Mouse (Mus musculus) common myeloid progenitor, adult 5-6 weeks (primary cell): Measurements from ENCODE around the gene Scin. TPM values are rescaled to one million over a fixed set of nuclear protein-coding genes. Genes with fewer than 3 reads are reported as not detected.

Source experiments
- ATAC-seq: replicated peaks from 2 replicates; pipeline ENCODE4 v1.8.0; 2016; ENCODE audit warnings: low read depth, mild to moderate bottlenecking, moderate TSS enrichment, inconsistent platforms; ENCODE audit not compliant: poor library complexity, severe bottlenecking
- total RNA-seq: library from RNA; stranded (forward); fragments of 200-1000, 187-1606 nt; gene quantifications from 2 replicates; pipeline ENCODE4 v1.2.3, GENCODE M21; 2017

The Scin gene
- total RNA-seq, 1 experiment from 2014 or later, result 14.5 TPM

GRCm38 (mm10) chr12:40113605-40114004 is 20.4 kb downstream of the Scin start:
- ATAC-seq, result no peak

GRCm38 (mm10) chr12:40109227-40109626 is 24.8 kb downstream of the Scin start:
- no peak for ATAC-seq

GRCm38 (mm10) chr12:40108143-40108542 is 25.9 kb downstream of the Scin start:
- peak; percentile 99 for ATAC-seq

- ATAC-seq, result no peak
Observed at GRCm38 (mm10) chr12:40106874-40107273, 27.2 kb downstream of the Scin start.

DNA sequence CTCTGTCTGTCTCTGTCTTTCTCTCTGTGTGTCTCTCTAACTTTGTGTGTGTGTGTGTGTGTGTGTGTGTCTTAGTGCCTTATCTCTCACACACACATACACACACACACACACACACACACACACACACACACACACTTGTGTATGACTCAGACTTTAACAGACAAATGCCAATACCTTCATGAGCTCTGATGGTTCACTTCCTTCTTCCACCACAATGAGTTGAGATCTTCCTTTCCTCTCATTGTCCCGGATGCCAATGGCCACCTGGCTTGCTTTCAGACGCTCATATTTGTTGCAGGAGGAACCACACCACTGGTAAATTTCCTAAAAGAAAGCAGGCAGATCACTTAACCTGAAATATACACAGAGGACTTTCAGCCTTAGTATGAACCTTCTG is 29.3 kb downstream of the Scin start:
- ATAC-seq, result no peak

GRCm38 (mm10) chr12:40102359-40102758 is 31.7 kb downstream of the Scin start:
- ATAC-seq, result peak; percentile 77

- ATAC-seq, result peak; percentile 48
Observed at GRCm38 (mm10) chr12:40099407-40099806, 34.6 kb downstream of the Scin start.

- no peak for ATAC-seq
Observed at GRCm38 (mm10) chr12:40097449-40097848, 36.6 kb downstream of the Scin start.

DNA sequence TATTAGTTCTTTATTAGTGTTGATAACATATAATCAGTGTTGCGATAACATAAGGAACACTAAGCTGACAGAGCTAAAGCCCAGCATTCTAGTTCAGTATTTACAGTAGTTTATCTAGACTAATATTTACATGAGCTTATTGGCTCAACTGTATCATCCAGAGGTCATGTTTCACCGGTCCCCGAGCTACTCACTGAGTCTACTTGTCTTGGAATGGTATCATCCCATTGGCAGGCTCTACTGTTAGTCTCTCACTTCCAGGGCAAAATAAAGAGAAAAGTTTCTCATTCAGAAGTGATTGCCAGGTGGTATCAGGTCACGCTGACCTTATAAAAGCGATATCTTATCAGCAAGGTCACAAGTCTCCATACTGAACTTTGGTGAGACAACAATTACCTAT is 37.0 kb downstream of the Scin start:
- ATAC-seq, result no peak

- ATAC-seq, result no peak
Observed at GRCm38 (mm10) chr12:40096453-40096852, 37.6 kb downstream of the Scin start.

DNA sequence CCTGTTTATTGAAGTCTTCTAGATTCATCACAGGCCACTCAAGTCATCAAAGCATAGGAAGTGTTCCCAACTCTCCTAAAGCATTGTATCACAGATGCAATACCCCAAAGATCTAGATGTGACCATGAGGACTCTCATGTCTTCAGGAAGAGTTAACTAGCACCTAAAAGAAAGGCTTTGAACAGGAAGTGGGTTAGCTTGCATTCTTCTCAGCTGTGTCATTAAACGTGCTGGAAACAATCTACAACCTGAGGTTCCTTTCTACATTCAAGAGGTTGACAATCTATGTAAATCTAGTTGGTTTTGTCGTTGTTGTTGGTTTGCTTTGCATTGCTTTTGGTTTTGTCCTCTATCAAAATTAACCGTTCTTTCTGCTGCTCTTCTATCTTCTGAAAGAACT is 44.0 kb downstream of the Scin start:
- no peak for ATAC-seq

DNA sequence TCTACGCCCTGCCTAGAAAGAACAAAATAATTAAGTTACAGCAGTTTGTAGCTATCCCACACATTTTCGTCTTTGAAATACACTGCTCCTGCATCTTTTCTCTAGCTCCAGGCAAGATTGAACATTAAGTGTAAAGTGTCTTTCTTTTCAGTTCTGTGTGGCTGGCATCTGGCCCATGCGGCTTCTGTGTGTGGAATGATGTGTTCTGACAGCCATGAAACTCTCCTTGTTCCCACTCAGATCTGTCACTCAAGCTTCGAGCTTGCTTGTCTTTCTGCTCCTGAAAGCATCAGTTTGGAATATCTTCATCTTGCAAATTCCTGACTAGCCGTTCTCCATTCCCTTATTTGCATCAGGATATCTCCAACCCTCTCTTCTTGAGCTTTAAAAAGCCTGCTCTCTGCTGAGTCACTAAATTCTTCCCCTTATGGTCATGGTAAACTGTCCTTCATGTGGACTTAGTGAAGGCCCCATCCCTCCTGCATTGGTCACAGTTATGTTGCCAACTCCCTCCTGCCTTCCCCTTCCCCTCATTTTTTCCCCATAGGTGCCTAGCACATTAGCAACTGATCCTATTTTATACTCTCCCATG is 48.2 kb downstream of the Scin start:
- ATAC-seq, result no peak

DNA sequence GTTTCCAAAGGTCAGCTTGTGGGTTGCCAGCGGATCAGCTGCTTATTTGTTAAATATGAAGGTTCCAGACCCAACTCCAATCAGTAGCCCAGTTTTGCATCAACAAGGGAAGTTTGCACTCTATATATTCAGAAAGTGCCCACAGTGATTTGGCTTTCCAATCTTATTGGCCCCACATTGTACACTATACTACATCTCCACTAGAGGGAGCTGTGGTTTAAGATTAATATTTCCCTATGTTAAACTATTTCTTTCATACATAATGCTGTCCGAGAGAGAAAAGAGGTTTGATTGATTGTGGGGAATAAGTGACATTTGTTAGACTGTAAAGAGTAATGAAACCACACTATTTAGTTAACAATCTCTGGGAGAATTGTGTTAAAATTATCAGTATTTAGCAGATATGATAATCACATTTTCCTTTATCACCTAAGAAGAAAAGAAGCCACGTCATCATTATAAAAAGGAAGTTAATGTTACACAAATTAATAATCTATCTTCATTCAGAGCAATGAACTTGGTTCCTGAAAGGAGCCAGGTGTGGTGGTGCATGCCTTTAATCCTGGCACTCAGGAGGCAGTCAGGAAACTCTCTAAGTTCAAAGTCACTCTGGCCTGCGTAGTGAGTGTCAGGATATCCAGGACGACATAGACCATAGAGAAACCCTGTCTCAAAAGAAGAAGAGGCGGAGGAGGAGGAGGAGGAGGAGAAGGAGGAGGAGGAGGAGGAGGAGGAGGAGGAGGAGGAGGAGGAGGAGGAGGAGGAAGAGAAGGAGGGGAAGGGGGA is 51.4 kb downstream of the Scin start:
- peak; percentile 90 for ATAC-seq

- ATAC-seq, result no peak
Observed at GRCm38 (mm10) chr12:40082048-40082447, 52.0 kb downstream of the Scin start.

DNA sequence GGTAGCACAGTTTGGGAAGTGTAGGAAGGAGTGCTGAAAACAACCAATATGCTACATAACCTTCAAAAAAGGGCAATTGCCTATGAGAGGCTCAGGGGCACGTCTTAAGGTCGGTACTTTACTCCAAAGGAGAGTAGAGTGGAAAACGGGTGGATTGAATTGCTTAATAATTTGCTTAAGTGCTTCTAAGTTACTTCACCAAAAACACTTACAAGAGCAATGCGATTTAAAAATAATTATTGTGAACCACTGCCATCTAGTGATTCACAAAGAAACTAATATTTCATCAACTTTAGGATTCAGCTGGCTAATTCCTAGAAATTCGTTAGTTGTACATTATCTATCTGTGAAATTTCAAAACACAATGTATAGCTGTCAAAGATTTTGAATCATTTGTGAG is 60.4 kb downstream of the Scin start:
- 0 out of 2 replicates have a peak, but pooled peaks have one; percentile 25 for ATAC-seq

DNA sequence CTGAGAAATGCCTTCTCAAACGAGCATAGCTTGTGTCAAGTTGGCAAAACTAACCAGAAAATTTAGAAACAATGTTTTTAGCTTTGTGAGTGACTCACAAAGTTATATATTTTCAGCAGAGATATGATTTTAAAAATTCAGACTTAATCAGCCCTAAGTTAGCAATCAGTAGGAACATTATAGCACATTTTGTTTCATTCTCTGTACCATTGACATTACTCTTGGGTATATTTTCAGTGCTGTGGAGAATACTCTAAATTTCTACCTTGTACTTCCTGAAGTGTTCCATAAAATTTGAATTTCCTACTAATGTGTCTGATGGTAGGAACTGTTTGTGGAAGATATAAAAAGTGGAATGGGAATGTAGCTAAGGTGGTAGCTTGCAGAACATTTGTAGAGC is 87.0 kb downstream of the Scin start:
- ATAC-seq, result no peak

DNA sequence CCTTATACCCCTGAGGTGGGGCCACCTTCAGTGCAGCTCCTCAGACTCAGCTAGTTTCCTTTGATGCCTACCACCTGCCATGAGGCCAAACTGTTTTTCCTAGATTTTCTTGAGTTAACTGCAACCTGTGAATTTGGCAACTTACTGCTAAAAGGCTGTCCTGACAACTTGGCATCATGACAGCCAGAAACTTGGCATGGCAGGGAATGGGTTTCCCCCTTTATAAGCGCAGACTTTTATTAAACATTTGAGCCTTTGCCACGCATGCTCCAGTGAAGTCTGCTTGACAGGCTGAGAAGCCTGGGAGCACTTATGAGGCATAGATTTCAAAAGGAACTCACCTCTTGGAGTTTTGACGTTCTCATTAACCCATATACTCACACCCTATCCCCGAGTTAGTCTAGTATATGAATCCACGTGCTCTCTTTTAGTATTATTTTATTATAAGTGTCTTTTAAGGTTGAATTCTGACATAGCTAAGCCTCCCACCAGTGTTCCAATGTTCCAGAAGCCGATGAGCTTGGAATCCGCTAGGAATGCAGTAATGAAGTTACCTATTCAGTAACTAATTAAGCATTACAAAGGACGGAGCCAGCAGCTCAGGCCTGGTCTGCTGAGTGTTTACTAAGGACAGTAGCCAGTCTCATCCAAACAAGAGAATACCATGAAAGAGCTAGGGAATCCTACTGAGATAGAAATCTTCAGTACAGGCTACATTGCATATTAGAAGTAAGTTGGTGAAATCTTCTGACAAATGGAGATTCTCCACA is 90.0 kb downstream of the Scin start:
- ATAC-seq, result no peak

DNA sequence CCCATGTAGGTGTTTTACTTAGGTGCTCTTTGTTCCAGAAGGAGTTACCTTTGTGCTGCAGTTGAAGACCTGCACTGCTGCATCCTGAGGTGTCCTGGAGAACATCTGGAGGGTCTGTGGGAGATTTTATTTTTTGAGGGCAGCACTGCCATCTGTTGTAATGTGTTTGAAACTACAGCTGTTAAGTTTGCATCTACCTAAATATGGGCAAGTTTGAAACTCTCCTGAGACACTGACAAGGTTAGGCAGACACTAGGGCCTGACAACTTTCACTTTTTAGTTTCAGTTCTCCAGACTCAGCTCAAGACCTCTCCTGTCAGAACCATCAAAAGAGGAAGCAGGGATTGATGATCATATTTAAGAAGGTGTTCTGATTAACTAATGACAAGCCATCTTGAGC is 94.0 kb downstream of the Scin start:
- peak; percentile 33 for ATAC-seq

GRCm38 (mm10) chr12:40037876-40038463 is 96.1 kb downstream of the Scin start, which contains the start of gene Arl4a:
Gene Arl4a (minus strand): TSS chr12:40038025.
- peak; percentile 62 for ATAC-seq

- ATAC-seq, result peak; percentile 83
Observed at GRCm38 (mm10) chr12:40037226-40037813, 96.7 kb downstream of the Scin start.
